31 mouse cellular contexts compared by ENCODE assay signal in the genomic region with DNA sequence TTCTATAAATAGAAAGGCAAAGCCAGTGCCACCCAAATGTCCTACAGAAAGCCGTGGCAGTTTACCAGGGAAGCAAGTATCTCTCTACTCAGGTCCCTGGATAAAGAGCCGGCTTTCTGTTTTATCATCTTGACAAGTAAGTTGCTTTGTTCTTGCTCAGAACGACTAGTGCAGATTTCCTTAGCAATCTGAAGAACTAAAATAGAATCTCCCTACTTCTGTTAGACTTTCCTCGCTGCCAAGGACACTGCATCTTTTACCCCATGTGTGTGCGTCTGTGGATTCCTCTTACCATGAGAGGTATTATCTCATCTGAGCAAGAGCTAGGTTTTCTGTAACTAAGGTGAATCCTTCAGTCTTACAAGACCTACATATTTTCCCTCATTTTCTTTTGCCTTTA. TPM values are rescaled to one million over a fixed set of nuclear protein-coding genes. Genes with fewer than 3 reads are reported as not detected.
DNase-seq lines count a peak whose midpoint lies in the region; ATAC-seq and TF ChIP-seq lines count a peak whose summit lies in the region.
"Had no signal": no experiment of that assay in that cellular context is flagged by ENCODE, and none has a peak within 500 bp of the region (broad histone marks: within the 10 kb centered on the region; RNA-seq: fewer than 3 reads in every experiment).

No protein-coding gene starts in this region.

- H3K9ac ChIP-seq in heart, embryonic 12.5 days: no peak overlapping the region
- H3K9ac ChIP-seq in heart, postnatal 0 days (replicated peaks; ENCODE audit: low read depth, low read length): no peak overlapping the region
- no peak overlapping the region for H3K9ac ChIP-seq in hindbrain, embryonic 12.5 days
- H3K9ac ChIP-seq: forebrain, embryonic 13.5 days; intestine, embryonic 15.5 days; limb, embryonic 13.5 days; lung, embryonic 15.5 days; midbrain, embryonic 15.5 days; neural tube, embryonic 15.5 days had no signal

- DNase-seq in heart, adult 11 months: no peak
- peak; percentile 12 for DNase-seq in heart, postnatal 0 days (ENCODE audit: low spot score)
- DNase-seq in heart, postnatal 36 days: no peak
- DNase-seq in brain, adult 2 months (ENCODE audit: low read depth, low spot score): peak; percentile 66
- DNase-seq: adrenal gland, postnatal 14 days; cerebellum, adult 11-12 months; cerebellum, adult 9-11 months; heart, postnatal 10 days; kidney, adult 2 months; kidney, postnatal 36 days; layer of hippocampus, postnatal 36 days; right cerebral cortex, postnatal 4 days; thymus, adult 2 months; thymus, postnatal 36 days had no signal

- 36% methylated on average over 5 of the region's 5 CpGs for WGBS in heart, embryonic 12.5 days
- 31% methylated on average over 5 of the region's 5 CpGs for WGBS in heart, postnatal 0 days
- 43% methylated on average over 5 of the region's 5 CpGs for WGBS in olfactory bulb, adult 2 months
- 80% methylated on average over 5 of the region's 5 CpGs for WGBS in hindbrain, embryonic 12.5 days

- H3K4me1 ChIP-seq in heart, embryonic 12.5 days (replicated peaks): 0 out of 2 replicates have a peak, but pooled peaks cover 6% of the 10 kb centered on the region
- no peaks in the 10 kb centered on the region for H3K4me1 ChIP-seq in heart, postnatal 0 days (ENCODE audit: control insufficient read depth, insufficient read depth)
- no peaks in the 10 kb centered on the region for H3K4me1 ChIP-seq in olfactory bulb, adult 2 months (ENCODE audit: control insufficient read depth, insufficient read depth, low read length)
- no peaks in the 10 kb centered on the region for H3K4me1 ChIP-seq in hindbrain, embryonic 12.5 days
- H3K4me1 ChIP-seq: forebrain, embryonic 13.5 days; intestine, embryonic 15.5 days; limb, embryonic 13.5 days; lung, embryonic 15.5 days; midbrain, embryonic 10.5 days; midbrain, embryonic 15.5 days; neural tube, embryonic 15.5 days had no signal

- H3K9me3 ChIP-seq in heart, embryonic 12.5 days (replicated peaks): no peaks in the 10 kb centered on the region
- H3K9me3 ChIP-seq in heart, postnatal 0 days (replicated peaks; ENCODE audit: control insufficient read depth, low read length): 0 out of 2 replicates have a peak, but pooled peaks cover 3% of the 10 kb centered on the region
- no peaks in the 10 kb centered on the region for H3K9me3 ChIP-seq in hindbrain, embryonic 12.5 days (replicated peaks)
- H3K9me3 ChIP-seq: intestine, embryonic 15.5 days; limb, embryonic 13.5 days; lung, embryonic 15.5 days; midbrain, embryonic 15.5 days; neural tube, embryonic 15.5 days had no signal

- peak overlapping the region; percentile 5; the same call in 1 of the 2 replicates for H3K27ac ChIP-seq in heart, embryonic 12.5 days (ENCODE audit: poor library complexity, severe bottlenecking)
- no peak overlapping the region for H3K27ac ChIP-seq in heart, postnatal 0 days (ENCODE audit: low read depth)
- peak overlapping the region; percentile 47 for H3K27ac ChIP-seq in olfactory bulb, adult 2 months (ENCODE audit: insufficient read depth, low read depth, low read length)
- no peak overlapping the region for H3K27ac ChIP-seq in hindbrain, embryonic 12.5 days
- H3K27ac ChIP-seq: forebrain, embryonic 13.5 days; hindbrain, postnatal 0 days; intestine, embryonic 15.5 days; limb, embryonic 13.5 days; lung, embryonic 15.5 days; midbrain, embryonic 10.5 days; midbrain, embryonic 15.5 days; neural tube, embryonic 15.5 days; stomach, postnatal 0 days had no signal

- no peaks in the 10 kb centered on the region for H3K36me3 ChIP-seq in heart, embryonic 12.5 days
- no peaks in the 10 kb centered on the region for H3K36me3 ChIP-seq in heart, postnatal 0 days (replicated peaks; ENCODE audit: control insufficient read depth, insufficient read depth, low read length)
- no peaks in the 10 kb centered on the region for H3K36me3 ChIP-seq in hindbrain, embryonic 12.5 days
- H3K36me3 ChIP-seq: intestine, embryonic 15.5 days; limb, embryonic 13.5 days; lung, embryonic 15.5 days; midbrain, embryonic 10.5 days; midbrain, embryonic 15.5 days; neural tube, embryonic 15.5 days had no signal

- intact Hi-C loops in heart, postnatal 36 days (cut with DNase I): no loop called here

- no peak overlapping the region; the same call in 1 of the 2 replicates for H3K4me2 ChIP-seq in heart, embryonic 12.5 days
- 0 out of 2 replicates have a peak overlapping the region, but pooled peaks have one; percentile 9 for H3K4me2 ChIP-seq in heart, postnatal 0 days (ENCODE audit: low read depth, low read length)
- H3K4me2 ChIP-seq in hindbrain, embryonic 12.5 days (replicated peaks): no peak overlapping the region
- H3K4me2 ChIP-seq: forebrain, embryonic 13.5 days; intestine, embryonic 15.5 days; limb, embryonic 13.5 days; liver, embryonic 11.5 days; lung, embryonic 15.5 days; midbrain, embryonic 15.5 days; neural tube, embryonic 15.5 days had no signal

- no peak overlapping the region for H3K4me3 ChIP-seq in heart, embryonic 12.5 days
- no peak overlapping the region for H3K4me3 ChIP-seq in heart, postnatal 0 days (ENCODE audit: low read depth, low read length)
- no peak overlapping the region for H3K4me3 ChIP-seq in olfactory bulb, adult 2 months (ENCODE audit: insufficient read depth, low read depth, low read length)
- H3K4me3 ChIP-seq in hindbrain, embryonic 12.5 days: no peak overlapping the region
- H3K4me3 ChIP-seq: erythroblast, embryonic 14.5 days; forebrain, embryonic 13.5 days; intestine, embryonic 15.5 days; limb, embryonic 13.5 days; lung, embryonic 15.5 days; midbrain, embryonic 10.5 days; midbrain, embryonic 15.5 days; neural tube, embryonic 15.5 days had no signal

- no peak for TF ChIP-seq POLR2A in olfactory bulb, adult 2 months (IDR thresholded peaks at IDR 0.05; ENCODE audit: insufficient read depth, low read depth, low read length)

- TF ChIP-seq EP300 in heart, postnatal 0 days (IDR thresholded peaks at IDR 0.05; ENCODE audit: low read depth): no peak

- no peaks in the 10 kb centered on the region for H3K27me3 ChIP-seq in heart, embryonic 12.5 days (replicated peaks)
- no peaks in the 10 kb centered on the region for H3K27me3 ChIP-seq in heart, postnatal 0 days (ENCODE audit: control insufficient read depth, insufficient read depth, low read length)
- H3K27me3 ChIP-seq in hindbrain, embryonic 12.5 days: no peaks in the 10 kb centered on the region
- H3K27me3 ChIP-seq: forebrain, embryonic 13.5 days; intestine, embryonic 15.5 days; limb, embryonic 13.5 days; lung, embryonic 15.5 days; midbrain, embryonic 15.5 days; neural tube, embryonic 15.5 days had no signal

- TF ChIP-seq CTCF in heart, postnatal 0 days (IDR thresholded peaks at IDR 0.05; ENCODE audit: low read depth): no peak
- TF ChIP-seq CTCF in olfactory bulb, adult 2 months (IDR thresholded peaks at IDR 0.05; ENCODE audit: insufficient read depth, low read depth, low read length): no peak

- no peak for ATAC-seq in heart, embryonic 12.5 days (ENCODE audit: insufficient number of reproducible peaks, low FRiP score)
- ATAC-seq in heart, postnatal 0 days (ENCODE audit: insufficient read depth, low read depth): no peak; the same call in 1 of the 2 replicates
- ATAC-seq in hindbrain, embryonic 12.5 days (ENCODE audit: low FRiP score): no peak
- ATAC-seq: CD4-positive, CD25-positive, alpha-beta regulatory T cell, adult 4 months; forebrain, embryonic 13.5 days; hindbrain, postnatal 0 days; intestine, embryonic 15.5 days; midbrain, embryonic 15.5 days had no signal

RNA-seq across cellular contexts. Expression of a gene that starts 33.4 kb away (rescaled TPM):
- polyA plus RNA-seq in heart, embryonic 12.5 days (2016; fragmentation: Nextera tagmentation; extraction: Ambion mirVana): 0.60 TPM in 2 replicates
- total RNA-seq in heart, postnatal 0 days (2014; rRNA removed; ENCODE audit: low replicate concordance): 2.9 and 3.9 TPM in 2 replicates
- polyA plus RNA-seq in heart, postnatal 0 days (2015; fragmentation: Nextera tagmentation; extraction: Ambion mirVana): 0.55 and 0.66 TPM in 2 replicates
- 1 to 10 TPM; 3.0 to 3.1 TPM for total RNA-seq in heart, postnatal 36 days (2021)
- polyA plus RNA-seq in olfactory bulb, adult 2 months (2012; ENCODE audit: insufficient read depth, insufficient read length, low replicate concordance, missing spikeins): not detected in 2 replicates
- 0.80 and 0.86 TPM in 2 replicates for polyA plus RNA-seq in hindbrain, embryonic 12.5 days (2016; fragmentation: Nextera tagmentation; extraction: Ambion mirVana)
- total RNA-seq: common myeloid progenitor, adult 5-6 weeks; megakaryocyte progenitor cell, adult 5-6 weeks had no signal
- polyA plus RNA-seq: CD4-positive, CD25-positive, alpha-beta regulatory T cell, adult 4 months; erythroblast, embryonic 14.5 days had no signal

Comparison
In these comparisons a context has a peak if more than half of its experiments do, and no peak if none do; other contexts are left out.
1. H3K27ac ChIP-seq: peak in heart, embryonic 12.5 days (single experiment) and olfactory bulb, adult 2 months (single experiment); none in heart, postnatal 0 days (single experiment) and hindbrain, embryonic 12.5 days (single experiment).
2. DNase-seq: peak in heart, postnatal 0 days (single experiment) and brain, adult 2 months (single experiment); none in heart, adult 11 months (single experiment) and heart, postnatal 36 days (0 of 2).